Mouse (Mus musculus): ENCODE data around the gene Tmem179b. TPM values are rescaled to one million over a fixed set of nuclear protein-coding genes. Genes with fewer than 3 reads are reported as not detected.
"Not testable (repeated sequence)": the region's sequence is repeated elsewhere in the genome, so short reads cannot be mapped to it uniquely, and the experiment has no call there.

Gene Tmem179b
- total RNA-seq, 2 experiments from 2014 or later, result 8.2 to 9.2 TPM

DNA sequence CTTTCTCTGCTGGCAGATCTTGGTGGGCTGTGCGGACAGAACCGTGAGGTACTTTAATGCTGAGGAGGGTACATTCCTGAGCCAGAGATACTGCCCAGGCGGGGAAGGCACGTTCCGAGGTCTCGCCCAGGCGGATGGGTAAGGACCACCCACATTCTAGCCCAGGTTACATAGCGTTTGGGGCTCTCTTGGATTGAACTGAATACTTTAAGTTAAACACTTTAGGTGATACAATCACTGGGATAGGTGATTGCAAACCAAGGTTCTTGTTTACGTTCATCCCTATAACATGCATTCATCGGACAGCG lies 38.2 kb downstream of the Tmem179b start:
- intact Hi-C loops (cut with DNase I), result no loop called here
- DNase-seq, result no peak

DNA sequence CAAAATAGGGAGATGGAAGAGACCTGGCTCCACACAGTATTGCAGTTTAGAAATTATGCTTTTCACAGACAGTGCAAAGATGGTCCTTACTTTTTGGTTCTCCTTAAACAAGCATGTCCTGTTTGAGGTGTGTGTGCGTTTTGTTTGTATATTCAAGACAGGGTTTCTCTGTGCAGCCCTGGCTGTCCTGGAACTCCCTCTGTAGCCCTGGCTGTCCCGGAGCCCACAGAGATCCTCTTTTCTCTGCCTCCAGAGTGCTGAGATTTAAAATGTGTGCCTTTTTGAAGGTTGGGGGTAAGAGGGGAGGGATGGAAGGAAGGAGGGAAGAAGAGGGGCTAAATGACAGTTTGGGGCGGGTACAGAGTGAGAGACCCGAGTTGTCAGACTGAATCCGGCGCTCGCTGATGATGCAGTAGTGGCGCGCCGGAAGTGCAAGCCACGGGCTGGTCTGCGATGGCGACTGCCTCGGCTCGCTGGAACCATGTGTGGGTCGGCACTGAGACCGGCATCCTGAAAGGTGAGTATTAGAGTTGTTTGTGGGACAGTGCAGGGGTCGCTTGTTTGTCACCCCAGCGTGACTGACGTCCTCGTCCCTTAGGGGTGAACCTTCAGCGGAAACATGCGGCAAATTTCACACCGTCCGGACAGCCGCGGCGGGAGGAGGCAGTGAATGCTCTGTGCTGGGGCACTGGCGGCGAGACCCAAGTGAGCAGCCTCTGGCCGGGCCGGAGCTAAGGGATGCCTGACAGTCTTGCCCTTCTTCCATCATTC lies 38.7 kb downstream of the Tmem179b start, which contains the start of gene Wdr74:
Wdr74 (plus strand) TSS at position 439 of the 771 bp plus-strand sequence.
- intact Hi-C loops (cut with DNase I), result no loop called here
- DNase-seq, result peak; percentile 93

DNA sequence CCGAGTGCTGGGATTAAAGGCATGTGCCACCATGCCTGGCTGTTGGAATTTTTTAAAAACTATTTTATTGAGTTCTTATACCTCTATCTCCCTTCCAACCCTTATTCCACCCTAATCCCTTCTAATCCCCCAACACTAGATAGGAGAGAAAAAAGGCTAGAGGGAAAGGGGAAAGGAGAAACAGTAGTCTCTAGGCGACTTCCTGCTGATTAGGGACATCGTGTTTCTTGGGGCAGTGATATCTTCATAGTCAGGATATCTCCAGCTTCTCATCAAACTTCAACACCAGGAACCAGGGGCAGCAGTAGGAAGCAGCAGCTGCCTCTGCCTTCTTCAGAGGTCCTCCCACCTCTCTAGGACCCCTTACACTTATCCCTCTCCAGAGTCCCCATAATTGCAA lies 39.9 kb downstream of the Tmem179b start:
- intact Hi-C loops (cut with DNase I), result no loop called here
- DNase-seq, result no peak

DNA sequence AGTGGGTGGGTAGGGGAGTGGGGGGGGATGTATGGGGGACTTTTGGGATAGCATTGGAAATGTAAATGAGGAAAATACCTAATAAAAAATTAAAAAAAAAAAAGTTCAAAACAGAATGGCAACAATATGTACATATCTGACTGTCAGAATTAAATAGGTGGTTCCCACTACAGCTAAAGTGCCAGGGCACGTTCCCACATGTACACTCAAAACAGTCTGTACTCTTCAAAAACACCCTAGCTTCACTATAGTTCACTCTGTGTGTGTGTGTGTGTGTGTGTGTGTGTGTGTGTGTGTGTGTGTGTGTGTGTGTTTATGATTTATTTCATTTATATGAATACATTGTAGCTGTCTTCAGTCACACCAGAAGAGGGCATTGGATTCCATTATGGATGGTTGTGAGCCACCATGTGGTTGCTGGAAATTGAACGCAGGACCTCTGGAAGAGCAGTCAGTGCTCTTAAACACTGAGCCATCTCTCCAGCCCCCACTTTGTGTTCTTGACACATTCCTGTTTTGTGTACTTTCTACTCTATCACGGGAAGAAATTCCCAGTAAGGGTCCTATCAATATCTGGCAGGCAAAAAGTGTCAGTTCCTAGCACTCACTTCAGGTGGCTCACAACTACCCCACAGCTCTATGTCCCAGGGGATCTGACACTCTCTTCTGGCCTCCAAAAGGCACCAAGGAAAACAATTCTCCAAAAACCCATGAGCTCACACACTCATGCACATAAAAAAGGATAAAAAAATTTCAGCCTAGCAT lies 45.8 kb downstream of the Tmem179b start:
- DNase-seq; intact Hi-C loops (cut with DNase I): not testable (repeated sequence)

DNA sequence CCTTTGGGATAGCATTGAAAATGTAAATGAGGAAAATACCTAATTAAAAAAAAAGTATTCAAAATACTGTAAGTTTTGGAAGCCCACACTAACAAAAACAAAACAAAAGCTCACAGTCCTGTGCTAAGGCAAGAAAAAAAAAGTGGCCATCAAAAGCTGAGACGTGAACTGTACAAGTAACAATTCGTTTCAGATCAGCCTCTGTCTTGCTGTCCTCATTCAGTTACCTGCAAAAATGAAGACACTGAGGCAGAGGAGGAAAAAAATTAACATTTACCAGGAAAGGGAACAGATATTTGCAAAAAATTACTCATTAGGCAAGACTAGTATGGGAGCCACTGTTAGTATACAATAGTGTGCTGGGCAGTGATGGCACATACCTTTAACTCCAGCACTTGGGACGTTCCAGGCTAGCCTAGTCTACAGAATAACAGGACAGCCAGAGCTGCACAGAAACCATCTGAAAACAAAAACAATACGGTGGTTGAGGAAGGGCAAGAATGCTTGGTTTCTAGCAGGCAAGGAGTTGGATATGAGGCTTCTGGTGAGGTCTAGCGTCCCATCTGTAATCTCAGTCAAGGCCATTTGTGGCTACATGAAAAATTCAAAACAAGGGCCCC lies 46.7 kb downstream of the Tmem179b start:
- intact Hi-C loops (cut with DNase I), result no loop called here
- no peak for DNase-seq

DNA sequence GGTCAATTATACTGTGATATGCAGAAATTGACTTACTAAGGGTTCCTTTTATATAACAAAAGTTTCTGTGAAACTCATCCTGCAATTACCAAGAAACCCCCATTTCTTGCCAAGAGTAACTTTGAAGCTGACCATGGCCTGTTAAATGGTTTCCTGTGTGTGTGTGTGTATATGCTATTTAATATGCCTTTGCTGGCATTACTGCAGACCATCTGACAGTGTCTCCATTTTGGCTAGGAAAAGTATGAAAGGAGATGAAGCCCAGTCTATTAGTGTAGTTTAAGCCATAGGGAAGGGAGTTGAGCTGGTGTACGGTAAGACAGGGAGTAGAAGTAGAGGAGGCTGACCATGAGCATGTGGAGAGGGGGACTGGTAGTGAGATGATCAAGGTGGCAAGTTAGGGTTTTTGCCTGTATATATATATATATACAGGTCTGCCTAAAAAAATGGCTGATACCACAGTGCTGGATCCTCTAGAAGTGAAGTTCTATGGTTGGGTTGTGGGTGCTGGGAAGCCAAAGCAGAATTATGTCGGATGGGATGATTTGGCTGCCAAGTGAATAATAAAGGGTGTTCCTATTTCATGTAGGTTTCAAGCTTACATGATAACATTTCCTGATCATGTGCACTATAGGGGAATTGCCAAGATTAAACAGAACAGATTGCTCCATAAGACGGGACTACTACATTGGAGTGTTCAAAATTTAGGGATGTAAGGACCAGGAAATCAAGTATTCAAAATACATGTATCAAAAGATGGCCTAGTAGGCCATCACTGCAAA lies 47.5 kb downstream of the Tmem179b start:
- intact Hi-C loops (cut with DNase I), result no loop called here
- DNase-seq, result no peak

DNA sequence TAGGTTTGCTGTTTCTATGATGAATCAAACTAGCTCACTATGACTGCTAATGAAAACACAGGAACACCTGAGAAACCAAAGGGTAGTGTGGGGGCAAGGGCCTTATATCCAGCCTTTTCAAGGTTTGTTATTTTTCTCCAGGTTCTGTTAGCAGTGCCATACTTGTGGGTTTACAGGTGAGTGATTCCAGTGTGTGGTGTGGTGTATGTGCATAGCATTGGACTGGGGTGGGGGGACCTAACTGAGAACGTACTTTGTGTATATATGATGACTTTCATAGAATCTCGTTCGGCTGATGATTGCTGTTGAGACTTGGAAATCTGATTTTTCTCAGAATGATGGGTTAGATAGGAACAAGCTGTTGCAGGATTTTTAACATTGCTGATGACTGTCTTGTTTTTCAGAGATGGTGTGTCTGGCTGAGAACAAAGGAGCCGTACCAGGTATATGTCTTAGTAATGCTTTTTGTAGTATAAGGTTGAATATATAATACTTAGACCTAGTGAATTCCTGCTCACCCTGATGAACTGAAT lies 49.1 kb downstream of the Tmem179b start:
- no peak for DNase-seq
- intact Hi-C loops (cut with DNase I), result no loop called here

DNA sequence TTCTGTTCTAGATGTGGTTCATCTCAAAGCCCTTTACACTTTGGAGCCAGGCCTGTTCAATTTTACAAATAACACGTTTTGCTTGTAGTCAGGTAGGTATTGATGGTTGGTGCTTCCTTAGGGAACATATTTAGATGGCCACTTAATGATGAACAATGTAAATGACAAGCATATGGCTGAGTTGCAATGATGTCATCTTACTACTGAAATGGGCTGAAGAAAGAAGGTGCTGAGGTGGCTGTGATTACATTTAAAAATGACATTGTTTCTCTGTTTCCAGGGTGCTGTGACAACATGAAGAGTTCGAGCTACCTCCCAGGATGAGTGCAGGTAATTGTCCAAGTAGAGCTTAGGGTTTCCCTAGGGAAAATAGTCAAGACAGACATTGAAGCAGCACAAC lies 49.9 kb downstream of the Tmem179b start:
- intact Hi-C loops (cut with DNase I), result no loop called here
- DNase-seq, result no peak

DNA sequence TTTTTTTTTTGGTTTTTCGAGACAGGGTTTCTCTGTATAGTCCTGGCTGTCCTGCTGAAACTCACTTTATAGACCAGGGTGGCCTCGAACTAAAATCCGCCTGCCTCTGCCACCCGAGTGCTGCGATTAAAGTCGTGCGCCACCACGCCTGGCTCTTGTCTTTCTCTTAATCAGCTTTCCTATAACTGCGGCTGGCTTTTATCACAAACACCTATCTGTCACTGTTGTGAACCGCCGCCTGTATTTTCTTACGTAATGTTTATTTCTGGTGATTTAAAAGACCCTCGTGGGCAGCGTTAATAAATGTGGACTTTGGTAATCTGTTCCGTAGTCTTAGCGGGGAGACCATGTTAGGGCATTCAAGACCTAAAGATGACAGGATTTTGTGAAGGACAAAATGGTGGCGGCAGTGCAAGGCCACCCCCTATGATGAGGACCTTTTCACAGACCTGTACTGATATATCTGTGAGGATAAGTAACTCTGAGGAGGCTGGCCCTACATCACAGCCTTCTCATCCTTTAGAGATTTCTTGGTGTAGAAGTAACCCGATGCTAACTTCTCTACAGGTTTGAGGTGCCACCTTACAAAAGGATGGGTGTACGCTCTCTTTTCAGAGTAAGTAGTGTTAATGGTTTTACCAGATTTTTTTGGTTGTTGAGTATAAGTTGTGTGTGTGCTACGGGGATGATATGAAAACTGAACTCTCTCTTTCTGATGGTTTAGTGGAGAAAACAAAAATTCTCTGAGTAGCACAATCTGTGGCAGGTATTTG lies 50.5 kb downstream of the Tmem179b start:
- no peak for DNase-seq
- intact Hi-C loops (cut with DNase I), result no loop called here

DNA sequence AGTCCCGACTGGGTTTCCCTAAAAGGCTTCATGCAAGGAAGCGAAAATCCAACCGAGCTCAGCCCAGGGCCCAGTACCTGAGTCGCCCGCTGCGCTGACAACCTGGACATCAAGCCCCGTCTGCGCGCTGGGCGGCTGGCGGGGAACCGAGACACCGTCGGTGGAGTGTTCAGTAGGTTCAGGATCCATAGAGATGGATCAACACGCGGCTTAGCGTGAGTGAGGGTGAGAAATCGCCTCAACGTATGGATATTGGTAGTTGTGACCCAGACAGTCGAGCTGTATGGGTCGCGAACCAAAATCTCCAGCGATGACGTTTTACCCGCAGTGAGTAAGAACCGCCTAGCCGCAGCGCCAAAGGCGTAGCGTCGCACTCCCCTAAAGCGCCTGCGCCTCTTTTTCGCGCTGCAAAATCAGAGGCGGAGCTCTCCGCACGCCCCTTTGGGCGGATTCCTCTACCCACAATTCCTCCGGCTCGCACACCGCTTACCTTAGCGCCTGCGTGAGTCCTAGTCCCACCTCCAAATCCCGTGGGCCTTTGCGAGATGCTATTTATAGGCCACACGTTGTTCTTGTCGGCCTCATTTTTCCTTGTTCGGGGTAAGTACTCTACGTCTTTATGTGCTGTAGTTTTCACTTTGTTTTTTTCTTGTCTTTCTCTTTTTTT lies 51.2 kb downstream of the Tmem179b start, which contains the start of gene Slc3a2:
Slc3a2 (minus strand) TSS at position 463 of the 667 bp plus-strand sequence.
- peak; percentile 98 for DNase-seq
- intact Hi-C loops (cut with DNase I), result no loop called here

DNA sequence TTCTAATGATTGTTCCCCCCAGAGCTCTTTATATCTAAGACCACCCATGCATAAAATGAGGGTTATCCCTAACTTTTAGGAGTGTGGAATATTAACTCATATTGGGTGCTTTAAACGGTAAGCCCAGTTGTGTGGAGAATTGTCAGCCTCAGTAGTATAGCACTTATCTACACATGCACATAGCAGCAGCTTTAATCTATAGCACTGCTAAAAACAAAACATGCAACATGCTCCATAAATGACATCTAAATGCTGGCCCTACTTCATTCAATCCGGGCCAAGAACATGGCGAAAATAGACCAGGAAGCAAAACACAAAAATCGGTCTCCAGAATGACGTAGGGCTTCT lies 51.7 kb downstream of the Tmem179b start:
- intact Hi-C loops (cut with DNase I), result no loop called here
- DNase-seq, result no peak

Small RNAs within 50 kb of the gene (microRNA-seq; reads per million reads assigned to microRNA genes)
- not detected for gene Mir6992

Other genes starting within 250 kb of the Tmem179b start
- 10 to 100 TPM; 16.0 to 17.9 TPM for gene Slc22a8, start 183.2 kb downstream of the Tmem179b start, total RNA-seq (2021)
- gene Slc22a6, start 156.4 kb downstream of the Tmem179b start, total RNA-seq (2021), result 10 to 100 TPM; 12.0 TPM
- gene Chrm1, start 110.7 kb downstream of the Tmem179b start, total RNA-seq (2021), result 10 to 100 TPM; 58.0 to 63.6 TPM
- gene Slc3a2, start 51.1 kb downstream of the Tmem179b start, total RNA-seq (2021), result 100 to 1,000 TPM; 166 to 179 TPM
- gene Wdr74, start 38.6 kb downstream of the Tmem179b start, total RNA-seq (2021), result 10 to 100 TPM; 55.9 to 56.5 TPM
- 1 to 10 TPM; 2.7 to 2.8 TPM for gene 1700092M07Rik, start 33.7 kb downstream of the Tmem179b start, total RNA-seq (2021)
- 10 to 100 TPM; 70.8 to 77.5 TPM for gene Stx5a, start 33.1 kb downstream of the Tmem179b start, total RNA-seq (2021)
- 100 to 1,000 TPM; 105 to 110 TPM for gene Nxf1, start 17.4 kb downstream of the Tmem179b start, total RNA-seq (2021)
- gene Tmem223, start 3.5 kb downstream of the Tmem179b start, total RNA-seq (2021), result 100 to 1,000 TPM in 1 of 2 experiments, 10 to 100 TPM in 1; 96.5 to 102 TPM
- gene Taf6l, start 11.9 kb upstream of the Tmem179b start, total RNA-seq (2021), result 10 to 100 TPM; 24.9 to 29.4 TPM
- gene Polr2g, start 24.1 kb upstream of the Tmem179b start, total RNA-seq (2021), result 10 to 100 TPM; 87.2 to 92.3 TPM
- gene Zbtb3, start 28.1 kb upstream of the Tmem179b start, total RNA-seq (2021), result 1 to 10 TPM; 5.1 to 6.8 TPM
- 10 to 100 TPM; 46.0 to 47.2 TPM for gene Ttc9c, start 44.9 kb upstream of the Tmem179b start, total RNA-seq (2021)
- 100 to 1,000 TPM; 108 to 116 TPM for gene Hnrnpul2, start 45.5 kb upstream of the Tmem179b start, total RNA-seq (2021)
- gene AC129217.1, start 55.3 kb upstream of the Tmem179b start, total RNA-seq (2021), result not detected
- gene Bscl2, start 63.0 kb upstream of the Tmem179b start, total RNA-seq (2021), result 10 to 100 TPM; 76.9 to 78.4 TPM
- gene Gng3, start 64.7 kb upstream of the Tmem179b start, total RNA-seq (2021), result 100 to 1,000 TPM; 275 to 279 TPM
- under 1 TPM; 0.76 to 0.93 TPM for gene Lrrn4cl, start 76.3 kb upstream of the Tmem179b start, total RNA-seq (2021)
- gene Ubxn1, start 97.0 kb upstream of the Tmem179b start, total RNA-seq (2021), result 100 to 1,000 TPM; 109 to 122 TPM
- gene Uqcc3, start 106.5 kb upstream of the Tmem179b start, total RNA-seq (2021), result 10 to 100 TPM; 22.3 to 25.7 TPM
- 1 to 10 TPM; 4.6 to 8.6 TPM for gene Lbhd1, start 109.3 kb upstream of the Tmem179b start, total RNA-seq (2021)
- not detected for gene Gm49403, start 109.5 kb upstream of the Tmem179b start, total RNA-seq (2021)
- 10 to 100 TPM; 16.4 to 21.4 TPM for gene 1810009A15Rik, start 114.4 kb upstream of the Tmem179b start, total RNA-seq (2021)
- 1 to 10 TPM; 4.2 to 5.8 TPM for gene Gm49416, start 114.5 kb upstream of the Tmem179b start, total RNA-seq (2021)
- gene Ints5, start 118.5 kb upstream of the Tmem179b start, total RNA-seq (2021), result 10 to 100 TPM; 25.3 to 25.6 TPM
- gene Ganab, start 123.6 kb upstream of the Tmem179b start, total RNA-seq (2021), result 100 to 1,000 TPM; 102 to 110 TPM
- 100 to 1,000 TPM; 109 to 115 TPM for gene B3gat3, start 145.9 kb upstream of the Tmem179b start, total RNA-seq (2021)
- 1 to 10 TPM; 1.4 to 1.7 TPM for gene Rom1, start 154.9 kb upstream of the Tmem179b start, total RNA-seq (2021)
- 10 to 100 TPM in 1 of 2 experiments, 1 to 10 TPM in 1; 9.4 to 11.6 TPM for gene Eml3, start 155.1 kb upstream of the Tmem179b start, total RNA-seq (2021)
- 10 to 100 TPM; 75.4 to 79.6 TPM for gene Mta2, start 167.4 kb upstream of the Tmem179b start, total RNA-seq (2021)
- gene Tut1, start 179.4 kb upstream of the Tmem179b start, total RNA-seq (2021), result 10 to 100 TPM; 17.5 to 20.0 TPM
- gene Eef1g, start 192.6 kb upstream of the Tmem179b start, total RNA-seq (2021), result 100 to 1,000 TPM; 385 to 398 TPM
- gene Ahnak, start 214.8 kb upstream of the Tmem179b start, total RNA-seq (2021), result 10 to 100 TPM; 14.0 to 18.5 TPM